Mouse (Mus musculus) embryonic facial prominence, embryonic 14.5 days (tissue): ENCODE data around the gene Fbxl16. TPM values are rescaled to one million over a fixed set of nuclear protein-coding genes. Genes with fewer than 3 reads are reported as not detected.
"Not testable (repeated sequence)": the region's sequence is repeated elsewhere in the genome, so short reads cannot be mapped to it uniquely, and the experiment has no call there.

Experiments used
- ATAC-seq: fragments of 200-750 bp; cut with Nextera tagmentation; 2 replicates; pipeline ENCODE4 v1.8.0; 2017; ENCODE audit warnings: low read depth, moderate number of reproducible peaks, moderate TSS enrichment
- DNase-seq: peaks from one replicate; pipeline ENCODE4 v3.0.0-alpha.2; 2015; ENCODE audit warnings: low spot score
- H3K27ac ChIP-seq: fragments of 300-500 bp; sonication (generic); replicated peaks from 2 replicates; pipeline ENCODE4 v1.5.1; 2014; ENCODE audit warnings: low read depth, mild to moderate bottlenecking, low read length, moderate library complexity
- H3K27me3 ChIP-seq: fragments of 300-500 bp; sonication (generic); replicated peaks from 2 replicates; pipeline ENCODE4 v1.6.1; 2014; ENCODE audit warnings: low read length; ENCODE audit not compliant: control insufficient read depth, insufficient read depth
- H3K36me3 ChIP-seq: fragments of 300-500 bp; sonication (generic); 2 replicates; pipeline ENCODE4 v1.6.1; 2014; ENCODE audit warnings: low read length, mixed read lengths; ENCODE audit not compliant: control insufficient read depth, insufficient read depth
- H3K4me1 ChIP-seq: fragments of 300-500 bp; sonication (generic); 2 replicates; pipeline ENCODE4 v1.6.1; 2014; ENCODE audit warnings: antibody characterized with exemption, low read length; ENCODE audit not compliant: control insufficient read depth, insufficient read depth
- H3K4me2 ChIP-seq: fragments of 300-500 bp; sonication (generic); 2 replicates; pipeline ENCODE4 v1.6.1; 2014; ENCODE audit warnings: low read depth, mild to moderate bottlenecking, low read length, moderate library complexity, mixed read lengths
- H3K4me3 ChIP-seq: fragments of 300-500 bp; sonication (generic); 2 replicates; pipeline ENCODE4 v1.5.1; 2014; ENCODE audit warnings: low read depth, mild to moderate bottlenecking, low read length
- H3K9ac ChIP-seq: fragments of 300-500 bp; sonication (generic); 2 replicates; pipeline ENCODE4 v1.6.1; 2014; ENCODE audit warnings: low read depth, mild to moderate bottlenecking, low read length, moderate library complexity, mixed read lengths
- H3K9me3 ChIP-seq: fragments of 300-500 bp; sonication (generic); 2 replicates; pipeline ENCODE4 v1.6.1; 2016; ENCODE audit warnings: low read length; ENCODE audit not compliant: control insufficient read depth
- WGBS: fragments of 180-500 bp; shearing (Covaris S2); extraction: QIAGEN DNeasy Blood & Tissue Kit; methylation state at CpG from one replicate; pipeline ENCODE4 v1.1.7; 2014; 5-methylcytosine and 5-hydroxymethylcytosine counted together
- polyA plus RNA-seq: library from polyadenylated mRNA; unstranded; fragments of >200 nt; fragmentation: Nextera tagmentation; extraction: Ambion mirVana; gene quantifications from 2 replicates; pipeline ENCODE4 v1.2.1, GENCODE M21; 2014

Fbxl16 gene
- polyA plus RNA-seq, 1 experiment from 2014 or later, result 3.4 TPM

DNA sequence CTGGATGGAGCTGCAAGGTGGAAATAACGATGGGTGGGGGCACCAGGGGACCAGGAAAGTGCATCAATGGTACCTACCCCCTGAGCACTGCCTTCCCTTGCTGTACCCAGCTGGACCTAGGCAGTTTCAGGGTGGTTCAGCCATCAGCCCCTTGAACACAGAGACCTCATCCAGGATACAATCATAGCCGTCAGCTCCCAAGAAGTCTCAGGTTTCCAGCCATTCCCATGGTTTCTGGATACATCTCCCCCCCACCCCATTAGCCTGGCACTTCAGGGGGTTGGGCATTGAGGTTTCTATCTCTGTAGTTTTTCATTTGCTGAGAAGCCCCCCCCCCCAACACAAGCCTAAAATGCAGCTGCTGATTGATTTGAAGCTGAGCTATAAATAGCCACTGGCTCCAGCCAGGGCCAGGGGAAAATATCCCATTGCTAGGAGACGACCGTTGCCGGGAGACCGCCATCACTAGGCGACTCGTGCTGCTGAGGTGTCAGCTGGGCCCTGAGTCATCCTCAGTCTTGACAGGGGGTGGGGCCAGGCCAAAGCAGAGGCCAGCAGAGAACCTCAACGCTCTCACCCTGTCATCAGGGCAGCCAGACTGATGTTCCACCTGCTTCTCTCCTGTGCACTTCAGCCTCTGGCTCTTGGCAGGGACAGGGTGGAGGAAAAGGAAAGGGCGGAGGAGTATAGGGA, 5.9 kb upstream of the Fbxl16 start:
- H3K4me2 ChIP-seq, result no peak overlapping the region
- H3K27ac ChIP-seq, result no peak overlapping the region
- H3K4me3 ChIP-seq, result no peak overlapping the region
- H3K9ac ChIP-seq, result no peak overlapping the region
- ATAC-seq (peak; percentile 82), DNase-seq (peak; percentile 79)
- H3K36me3 ChIP-seq, result no peaks in the 10 kb centered on the region
- H3K9me3 ChIP-seq, result no peaks in the 10 kb centered on the region
- H3K27me3 ChIP-seq, result peaks cover 1% of the 10 kb centered on the region
- H3K4me1 ChIP-seq, result no peaks in the 10 kb centered on the region
- 12% methylated on average over 10 of the region's 10 CpGs for WGBS

DNA sequence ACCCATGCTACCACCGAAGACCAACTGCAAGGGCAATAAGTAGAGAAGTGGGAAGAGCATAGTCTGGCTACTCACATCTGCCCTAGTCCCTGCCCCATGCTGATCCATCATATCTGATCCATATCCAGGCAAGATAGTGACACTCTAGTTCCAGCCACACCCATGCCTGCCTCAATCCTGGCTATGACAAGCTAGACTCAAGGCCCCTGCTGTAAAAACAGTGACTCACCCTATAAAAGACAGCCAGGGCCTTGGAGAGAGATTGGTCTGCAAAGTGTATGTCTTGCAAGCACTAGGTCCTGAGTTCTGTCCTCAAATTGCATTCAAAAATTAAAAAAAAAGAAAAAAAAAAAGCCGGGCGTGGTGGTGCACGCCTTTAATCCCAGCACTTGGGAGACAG, 2.4 kb upstream of the Fbxl16 start:
- H3K4me2 ChIP-seq, result no peak overlapping the region
- no peaks in the 10 kb centered on the region for H3K9me3 ChIP-seq
- H3K36me3 ChIP-seq, result no peaks in the 10 kb centered on the region
- ATAC-seq (no peak), DNase-seq (no peak)
- H3K27me3 ChIP-seq, result peaks cover 32% of the 10 kb centered on the region
- H3K9ac ChIP-seq, result no peak overlapping the region
- no peak overlapping the region for H3K27ac ChIP-seq
- no peak overlapping the region for H3K4me3 ChIP-seq
- 0 out of 2 replicates have a peak, but pooled peaks cover 5% of the 10 kb centered on the region for H3K4me1 ChIP-seq
- WGBS, result 75% methylated on average over 4 of the region's 4 CpGs

DNA sequence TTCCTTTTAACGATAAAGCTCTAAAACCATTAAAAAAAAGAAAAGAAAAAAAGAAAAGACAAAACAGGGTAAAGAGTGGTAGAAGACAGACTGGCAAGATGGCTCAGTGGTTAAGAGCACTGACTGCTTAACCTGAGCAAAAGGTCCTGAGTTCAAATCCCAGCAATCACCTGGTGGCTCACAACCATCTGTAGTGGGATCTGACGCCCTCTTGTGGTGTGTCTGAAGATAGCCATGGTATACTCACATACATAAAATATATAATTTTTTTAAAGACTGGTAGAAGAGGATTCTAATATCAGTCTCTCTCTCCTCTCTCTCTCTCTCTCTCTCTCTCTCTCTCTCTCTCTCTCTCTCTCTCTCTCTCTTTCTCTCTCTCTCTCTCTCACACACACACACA, 1.4 kb upstream of the Fbxl16 start:
- WGBS, result 53% methylated on average over 2 of the region's 2 CpGs

DNA sequence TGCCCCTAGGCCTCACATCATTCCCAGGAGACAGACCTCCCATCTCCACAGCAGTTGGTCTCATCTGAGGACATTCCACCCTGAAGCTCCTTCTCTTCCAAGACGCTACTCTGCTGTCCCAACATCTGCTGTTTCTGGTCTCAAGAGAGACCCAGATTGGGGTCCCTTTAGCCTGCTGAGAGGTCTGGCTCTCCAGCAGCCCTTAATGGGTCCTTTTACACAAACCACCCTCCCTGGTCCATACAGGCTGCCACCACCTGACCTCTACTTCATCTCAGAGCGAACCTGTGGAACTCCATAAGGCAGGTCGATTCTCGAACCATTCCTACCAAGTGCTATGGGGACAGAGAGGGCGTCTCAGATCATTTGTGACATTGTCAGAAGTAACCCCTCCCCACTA, 857 bp upstream of the Fbxl16 start:
- Histone ChIP-seq H3K4me2 (peak overlapping the region; percentile 93), H3K9ac (peak overlapping the region; percentile 73; the same call in 1 of the 2 replicates), H3K4me3 (peak overlapping the region; percentile 69), H3K27me3 (peaks cover 32% of the 10 kb centered on the region), H3K9me3 (no peaks in the 10 kb centered on the region), H3K27ac (no peak overlapping the region), H3K4me1 (0 out of 2 replicates have a peak, but pooled peaks cover 5% of the 10 kb centered on the region), H3K36me3 (no peaks in the 10 kb centered on the region)
- no peak for ATAC-seq
- DNase-seq, result no peak
- 40% methylated on average over 5 of the region's 5 CpGs for WGBS

More for the DNA sequence above, 1.4 kb upstream of the Fbxl16 start:
- not testable (repeated sequence) for ATAC-seq, DNase-seq, H3K27ac ChIP-seq, H3K9me3 ChIP-seq, H3K9ac ChIP-seq, H3K4me1 ChIP-seq, H3K4me2 ChIP-seq, H3K36me3 ChIP-seq, H3K4me3 ChIP-seq
- peaks cover 32% of the 10 kb centered on the region for H3K27me3 ChIP-seq

DNA sequence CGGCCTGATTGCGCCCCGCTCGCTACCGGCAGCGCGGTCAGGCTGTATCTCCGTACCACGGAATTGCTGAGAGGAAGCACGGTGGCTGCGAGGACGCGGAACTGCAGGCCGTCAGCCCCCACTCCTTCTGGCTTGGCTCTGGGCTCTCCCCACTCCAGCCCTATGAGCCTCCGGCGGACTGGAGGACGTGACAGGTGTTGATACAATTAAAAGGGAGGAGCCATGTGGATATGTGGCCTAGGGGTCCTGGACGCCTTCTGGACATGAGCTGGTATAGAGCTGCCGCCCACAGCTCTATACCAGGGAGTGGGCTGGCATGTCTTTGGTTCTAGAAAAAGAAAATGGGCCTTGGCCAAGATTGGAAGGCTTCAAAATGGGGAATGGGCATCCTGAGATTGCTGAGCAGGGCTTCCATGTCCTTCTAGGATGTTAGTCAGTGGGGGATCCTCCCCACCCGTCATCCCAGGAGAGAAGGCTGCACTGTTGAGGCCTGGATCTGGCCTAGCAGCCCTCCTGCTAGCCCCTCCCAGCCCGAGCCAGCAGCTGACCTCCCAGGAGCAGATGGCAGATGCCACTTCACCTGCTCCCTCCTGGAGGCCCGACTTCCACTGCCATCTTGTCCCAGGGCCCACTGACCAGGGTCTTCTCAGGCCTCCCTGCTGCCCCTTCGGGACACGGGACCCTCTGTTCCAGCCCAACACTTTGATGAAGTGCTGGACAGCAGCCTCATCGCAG, 888 bp downstream of the Fbxl16 start:
- no peaks in the 10 kb centered on the region for H3K36me3 ChIP-seq
- H3K4me2 ChIP-seq, result peak overlapping the region; percentile 93
- no peaks in the 10 kb centered on the region for H3K9me3 ChIP-seq
- peak overlapping the region; percentile 44; the same call in 1 of the 2 replicates for H3K27ac ChIP-seq
- peaks cover 32% of the 10 kb centered on the region for H3K27me3 ChIP-seq
- DNase-seq, result peak; percentile 11
- peak overlapping the region; percentile 73 for H3K9ac ChIP-seq
- H3K4me1 ChIP-seq, result peaks cover 8% of the 10 kb centered on the region; the same call in 1 of the 2 replicates
- peak; percentile 14; the same call in 1 of the 2 replicates for ATAC-seq
- peak overlapping the region; percentile 69 for H3K4me3 ChIP-seq
- WGBS, result 14% methylated on average over 16 of the region's 25 CpGs

DNA sequence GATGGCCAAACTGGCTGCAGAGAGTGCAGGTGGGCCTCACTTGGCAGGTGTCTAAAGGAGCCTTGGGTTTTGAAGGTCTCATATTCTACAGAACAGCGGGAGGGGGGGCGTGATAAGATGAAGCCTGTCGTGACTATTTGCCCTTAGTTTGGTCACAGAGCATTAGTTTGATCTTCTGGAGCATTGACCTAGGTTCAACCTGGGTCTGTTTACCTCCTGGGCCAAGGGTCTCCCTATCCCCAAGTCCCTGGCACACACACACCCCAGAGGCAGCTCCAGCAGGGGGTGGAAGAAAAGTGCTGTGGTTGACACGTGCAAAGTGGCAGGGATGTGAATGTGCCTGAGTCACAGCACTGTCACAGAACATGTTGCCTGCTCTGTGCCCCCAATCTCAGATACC, 2.0 kb downstream of the Fbxl16 start:
- peaks cover 32% of the 10 kb centered on the region for H3K27me3 ChIP-seq

DNA sequence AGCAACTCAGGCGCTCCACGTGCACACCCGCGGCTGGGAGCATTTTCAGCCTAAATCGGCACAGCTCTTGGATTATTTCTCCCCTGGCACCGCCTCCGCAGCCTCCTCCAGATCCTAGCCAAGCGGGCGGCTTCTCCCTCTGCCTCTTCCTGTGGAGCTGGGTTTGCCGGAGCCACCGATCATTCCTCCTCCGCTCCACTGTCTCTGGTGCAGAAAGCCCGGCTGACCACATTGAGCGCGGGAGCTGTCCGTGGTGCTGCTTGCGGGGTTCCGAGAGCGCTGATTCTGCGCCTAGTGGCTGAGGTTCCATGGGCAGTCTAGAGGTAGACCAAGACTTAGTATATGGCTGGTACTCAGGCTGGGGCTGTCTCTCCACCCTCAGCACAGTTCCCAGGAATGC, 4.6 kb downstream of the Fbxl16 start:
- no peaks in the 10 kb centered on the region for H3K9me3 ChIP-seq
- WGBS, result 2% methylated on average over 20 of the region's 20 CpGs
- 0 out of 2 replicates have a peak overlapping the region, but pooled peaks have one; percentile 26 for H3K4me2 ChIP-seq
- no peaks in the 10 kb centered on the region for H3K36me3 ChIP-seq
- H3K9ac ChIP-seq, result no peak overlapping the region
- peak; percentile 31; the same call in 1 of the 2 replicates for ATAC-seq
- H3K27ac ChIP-seq, result no peak overlapping the region
- peaks cover 8% of the 10 kb centered on the region; the same call in 1 of the 2 replicates for H3K4me1 ChIP-seq
- peaks cover 34% of the 10 kb centered on the region for H3K27me3 ChIP-seq
- no peak overlapping the region for H3K4me3 ChIP-seq
- DNase-seq, result peak; percentile 88

More for the DNA sequence above, 2.0 kb downstream of the Fbxl16 start:
- Histone ChIP-seq H3K4me1 (peaks cover 8% of the 10 kb centered on the region; the same call in 1 of the 2 replicates), H3K9ac (no peak overlapping the region), H3K9me3 (no peaks in the 10 kb centered on the region), H3K36me3 (no peaks in the 10 kb centered on the region), H3K4me2 (no peak overlapping the region), H3K27ac (no peak overlapping the region), H3K4me3 (no peak overlapping the region)
- ATAC-seq (no peak), DNase-seq (no peak)
- 74% methylated on average over 4 of the region's 4 CpGs for WGBS

DNA sequence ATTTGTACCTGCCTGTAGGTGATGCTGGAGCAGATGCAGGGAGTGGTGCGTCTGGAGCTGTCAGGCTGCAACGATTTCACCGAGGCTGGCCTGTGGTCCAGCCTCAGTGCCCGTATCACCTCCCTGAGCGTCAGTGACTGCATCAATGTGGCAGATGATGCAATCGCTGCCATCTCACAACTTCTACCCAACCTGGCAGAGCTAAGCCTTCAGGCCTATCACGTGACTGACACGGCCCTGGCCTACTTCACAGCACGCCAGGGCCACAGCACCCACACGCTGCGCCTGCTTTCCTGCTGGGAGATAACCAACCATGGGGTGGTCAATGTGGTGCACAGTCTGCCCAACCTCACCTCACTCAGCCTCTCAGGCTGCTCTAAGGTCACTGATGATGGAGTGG, 8.8 kb downstream of the Fbxl16 start:
- Histone ChIP-seq H3K9me3 (no peaks in the 10 kb centered on the region), H3K4me1 (peaks cover 3% of the 10 kb centered on the region; the same call in 1 of the 2 replicates), H3K4me2 (no peak overlapping the region), H3K9ac (no peak overlapping the region), H3K4me3 (no peak overlapping the region), H3K27ac (no peak overlapping the region), H3K36me3 (no peaks in the 10 kb centered on the region), H3K27me3 (peaks cover 37% of the 10 kb centered on the region)
- ATAC-seq (no peak), DNase-seq (no peak)
- 81% methylated on average over 11 of the region's 11 CpGs for WGBS
